Mouse (Mus musculus): Measurements from ENCODE around the gene Il17ra. TPM values are rescaled to one million over a fixed set of nuclear protein-coding genes. Genes with fewer than 3 reads are reported as not detected.

Gene Il17ra
- total RNA-seq (2023), result 376 and 459 TPM in 2 replicates

GRCm38 (mm10) chr6:120463086-120463871, at the start of gene Il17ra:
TSS of gene Il17ra (plus strand) at chr6:120463247.

GRCm38 (mm10) chr6:120493374-120494181, 30.5 kb downstream of the Il17ra start, which contains the start of gene Tmem121b:
TSS of gene Tmem121b (minus strand) at chr6:120493807.

GRCm38 (mm10) chr6:120531020-120531965, 68.2 kb downstream of the Il17ra start, which contains the start of gene Hdhd5:
TSS of gene Hdhd5 (minus strand) at chr6:120531319.

Other genes starting within 250 kb of the Il17ra start
- gene D330020A13Rik, start 168.9 kb upstream of the Il17ra start, total RNA-seq (2023), result not detected in 2 replicates
- not detected in 2 replicates for gene B4galnt3, start 168.7 kb upstream of the Il17ra start, total RNA-seq (2023)
- gene Kdm5a, start 99.1 kb upstream of the Il17ra start, total RNA-seq (2023), result 114 and 178 TPM in 2 replicates
- 8.5 and 8.7 TPM in 2 replicates for gene Ccdc77, start 98.9 kb upstream of the Il17ra start, total RNA-seq (2023)
- 0.13 TPM in 1 of 2 replicates, not detected in the other for gene Tmem121b, start 30.6 kb downstream of the Il17ra start, total RNA-seq (2023)
- gene Hdhd5, start 68.1 kb downstream of the Il17ra start, total RNA-seq (2023), result 2.4 and 2.8 TPM in 2 replicates
- 2.7 and 9.5 TPM in 2 replicates for gene Cecr2, start 203.1 kb downstream of the Il17ra start, total RNA-seq (2023)

All from neutrophil, adult 65 days (primary cell).